Mouse (Mus musculus): Measurements from ENCODE around the gene Gm39566. TPM values are rescaled to one million over a fixed set of nuclear protein-coding genes. Genes with fewer than 3 reads are reported as not detected.

The Gm39566 gene
- polyA plus RNA-seq, 1 experiment from 2014 or later: not detected

GRCm38 (mm10) chr11:69835966-69836335 lies 20.9 kb upstream of the Gm39566 start:
- H3K9me3 ChIP-seq (ENCODE audit: control insufficient read depth, low read length): no peaks in the 10 kb centered on the region
- H3K27me3 ChIP-seq (ENCODE audit: control insufficient read depth, insufficient read depth, low read length): no peaks in the 10 kb centered on the region
- ATAC-seq (ENCODE audit: low FRiP score) (no peak), DNase-seq (ENCODE audit: low spot score) (no peak)
- peak overlapping the region; percentile 98 for H3K27ac ChIP-seq
- peak overlapping the region; percentile 95 for H3K4me3 ChIP-seq (replicated peaks; ENCODE audit: low read length)
- H3K4me1 ChIP-seq (replicated peaks; ENCODE audit: control insufficient read depth, insufficient read depth, low read length): peaks cover 35% of the 10 kb centered on the region
- 0% methylated on average over 4 of the region's 4 CpGs for WGBS
- H3K4me2 ChIP-seq (replicated peaks): peak overlapping the region; percentile 99
- peak overlapping the region; percentile 98 for H3K9ac ChIP-seq
- peaks cover 29% of the 10 kb centered on the region for H3K36me3 ChIP-seq (replicated peaks; ENCODE audit: control insufficient read depth, insufficient read depth)

- H3K9ac ChIP-seq: peak overlapping the region; percentile 98
- H3K27ac ChIP-seq: peak overlapping the region; percentile 98
- DNase-seq (ENCODE audit: low spot score) (no peak), ATAC-seq (ENCODE audit: low FRiP score) (no peak)
- under 1% methylated on average over 9 of the region's 9 CpGs for WGBS
- no peaks in the 10 kb centered on the region for H3K27me3 ChIP-seq (ENCODE audit: control insufficient read depth, insufficient read depth, low read length)
- H3K36me3 ChIP-seq (replicated peaks; ENCODE audit: control insufficient read depth, insufficient read depth): peaks cover 34% of the 10 kb centered on the region
- peak overlapping the region; percentile 99 for H3K4me2 ChIP-seq (replicated peaks)
- no peaks in the 10 kb centered on the region for H3K9me3 ChIP-seq (ENCODE audit: control insufficient read depth, low read length)
- H3K4me1 ChIP-seq (replicated peaks; ENCODE audit: control insufficient read depth, insufficient read depth, low read length): peaks cover 35% of the 10 kb centered on the region
- peak overlapping the region; percentile 95 for H3K4me3 ChIP-seq (replicated peaks; ENCODE audit: low read length)
Measured at GRCm38 (mm10) chr11:69835326-69835965, 20.3 kb upstream of the Gm39566 start.

- DNase-seq (ENCODE audit: low spot score) (no peak), ATAC-seq (ENCODE audit: low FRiP score) (no peak)
- no peaks in the 10 kb centered on the region for H3K9me3 ChIP-seq (ENCODE audit: control insufficient read depth, low read length)
- H3K4me1 ChIP-seq (replicated peaks; ENCODE audit: control insufficient read depth, insufficient read depth, low read length): peaks cover 31% of the 10 kb centered on the region
- peak overlapping the region; percentile 95 for H3K4me3 ChIP-seq (replicated peaks; ENCODE audit: low read length)
- peaks cover 44% of the 10 kb centered on the region for H3K36me3 ChIP-seq (replicated peaks; ENCODE audit: control insufficient read depth, insufficient read depth)
- no peaks in the 10 kb centered on the region for H3K27me3 ChIP-seq (ENCODE audit: control insufficient read depth, insufficient read depth, low read length)
- H3K9ac ChIP-seq: peak overlapping the region; percentile 98
- peak overlapping the region; percentile 38; the same call in 1 of the 2 replicates for H3K27ac ChIP-seq
- whole genome bisulfite sequencing: 6% methylated on average over 37 of the region's 48 CpGs
- H3K4me2 ChIP-seq (replicated peaks): peak overlapping the region; percentile 99
Measured at GRCm38 (mm10) chr11:69834001-69834549, 19.0 kb upstream of the Gm39566 start.

- DNase-seq (ENCODE audit: low spot score) (no peak), ATAC-seq (ENCODE audit: low FRiP score) (no peak)
- Histone ChIP-seq H3K4me3 (replicated peaks; ENCODE audit: low read length) (peak overlapping the region; percentile 95), H3K27me3 (ENCODE audit: control insufficient read depth, insufficient read depth, low read length) (no peaks in the 10 kb centered on the region), H3K4me1 (replicated peaks; ENCODE audit: control insufficient read depth, insufficient read depth, low read length) (peaks cover 26% of the 10 kb centered on the region), H3K27ac (no peak overlapping the region), H3K4me2 (replicated peaks) (peak overlapping the region; percentile 99), H3K9me3 (ENCODE audit: control insufficient read depth, low read length) (no peaks in the 10 kb centered on the region), H3K36me3 (replicated peaks; ENCODE audit: control insufficient read depth, insufficient read depth) (peaks cover 49% of the 10 kb centered on the region), H3K9ac (peak overlapping the region; percentile 98)
- WGBS: 45% methylated on average over 8 of the region's 8 CpGs
Measured at GRCm38 (mm10) chr11:69833554-69833953, 18.5 kb upstream of the Gm39566 start.

- WGBS: 55% methylated on average over 5 of the region's 5 CpGs
- peaks cover 95% of the 10 kb centered on the region for H3K36me3 ChIP-seq (replicated peaks; ENCODE audit: control insufficient read depth, insufficient read depth)
Measured at GRCm38 (mm10) chr11:69828832-69829231, 13.7 kb upstream of the Gm39566 start.

GRCm38 (mm10) chr11:69823456-69823855 lies 8.4 kb upstream of the Gm39566 start:
- DNase-seq (ENCODE audit: low spot score) (no peak), ATAC-seq (ENCODE audit: low FRiP score) (no peak)
- Histone ChIP-seq H3K4me3 (replicated peaks; ENCODE audit: low read length) (no peak overlapping the region), H3K4me2 (replicated peaks) (no peak overlapping the region), H3K36me3 (replicated peaks; ENCODE audit: control insufficient read depth, insufficient read depth) (peaks cover 49% of the 10 kb centered on the region), H3K27me3 (ENCODE audit: control insufficient read depth, insufficient read depth, low read length) (no peaks in the 10 kb centered on the region), H3K9me3 (ENCODE audit: control insufficient read depth, low read length) (no peaks in the 10 kb centered on the region), H3K4me1 (replicated peaks; ENCODE audit: control insufficient read depth, insufficient read depth, low read length) (no peaks in the 10 kb centered on the region), H3K27ac (no peak overlapping the region), H3K9ac (no peak overlapping the region)
- WGBS: 69% methylated on average over 2 of the region's 2 CpGs

More at GRCm38 (mm10) chr11:69828832-69829231, 13.7 kb upstream of the Gm39566 start:
- DNase-seq (ENCODE audit: low spot score) (no peak), ATAC-seq (ENCODE audit: low FRiP score) (no peak)
- Histone ChIP-seq H3K9ac (no peak overlapping the region), H3K4me2 (replicated peaks) (no peak overlapping the region), H3K27me3 (ENCODE audit: control insufficient read depth, insufficient read depth, low read length) (no peaks in the 10 kb centered on the region), H3K4me3 (replicated peaks; ENCODE audit: low read length) (no peak overlapping the region), H3K9me3 (ENCODE audit: control insufficient read depth, low read length) (no peaks in the 10 kb centered on the region), H3K4me1 (replicated peaks; ENCODE audit: control insufficient read depth, insufficient read depth, low read length) (peaks cover 3% of the 10 kb centered on the region), H3K27ac (no peak overlapping the region)

- Histone ChIP-seq H3K4me2 (replicated peaks) (no peak within 1 kb of the TSS), H3K4me3 (replicated peaks; ENCODE audit: low read length) (no peak within 1 kb of the TSS), H3K27me3 (ENCODE audit: control insufficient read depth, insufficient read depth, low read length) (no peaks in the 10 kb centered on the region), H3K9ac (no peak within 1 kb of the TSS), H3K9me3 (ENCODE audit: control insufficient read depth, low read length) (no peaks in the 10 kb centered on the region), H3K27ac (no peak within 1 kb of the TSS), H3K36me3 (replicated peaks; ENCODE audit: control insufficient read depth, insufficient read depth) (peaks cover 36% of the 10 kb centered on the region), H3K4me1 (replicated peaks; ENCODE audit: control insufficient read depth, insufficient read depth, low read length) (no peaks in the 10 kb centered on the region)
- DNase-seq (ENCODE audit: low spot score) (no peak), ATAC-seq (ENCODE audit: low FRiP score) (no peak)
- 84% methylated on average over 3 of the region's 3 CpGs for WGBS
Measured at GRCm38 (mm10) chr11:69822080-69822479, 7.0 kb upstream of the Gm39566 start, which contains the start of gene Spem1. Gene Spem1, minus strand, starts transcription at chr11:69822180.

- Histone ChIP-seq H3K4me2 (replicated peaks) (no peak overlapping the region), H3K27ac (no peak overlapping the region), H3K9me3 (ENCODE audit: control insufficient read depth, low read length) (no peaks in the 10 kb centered on the region), H3K4me3 (replicated peaks; ENCODE audit: low read length) (no peak overlapping the region), H3K36me3 (replicated peaks; ENCODE audit: control insufficient read depth, insufficient read depth) (peaks cover 4% of the 10 kb centered on the region), H3K9ac (no peak overlapping the region), H3K27me3 (ENCODE audit: control insufficient read depth, insufficient read depth, low read length) (no peaks in the 10 kb centered on the region), H3K4me1 (replicated peaks; ENCODE audit: control insufficient read depth, insufficient read depth, low read length) (no peaks in the 10 kb centered on the region)
- ATAC-seq (ENCODE audit: low FRiP score): no peak
- no peak for DNase-seq (ENCODE audit: low spot score)
- WGBS: 93% methylated on average over 8 of the region's 8 CpGs
Measured at GRCm38 (mm10) chr11:69818871-69819270, 3.8 kb upstream of the Gm39566 start.

GRCm38 (mm10) chr11:69818365-69818764 lies 3.3 kb upstream of the Gm39566 start, which contains the start of gene Spem2:
Gene Spem2, minus strand, starts transcription at chr11:69818465.
- Histone ChIP-seq H3K4me1 (replicated peaks; ENCODE audit: control insufficient read depth, insufficient read depth, low read length) (no peaks in the 10 kb centered on the region), H3K27me3 (ENCODE audit: control insufficient read depth, insufficient read depth, low read length) (no peaks in the 10 kb centered on the region), H3K36me3 (replicated peaks; ENCODE audit: control insufficient read depth, insufficient read depth) (no peaks in the 10 kb centered on the region), H3K9me3 (ENCODE audit: control insufficient read depth, low read length) (no peaks in the 10 kb centered on the region), H3K4me3 (replicated peaks; ENCODE audit: low read length) (no peak within 1 kb of the TSS), H3K9ac (no peak within 1 kb of the TSS), H3K4me2 (replicated peaks) (no peak within 1 kb of the TSS), H3K27ac (no peak within 1 kb of the TSS)
- ATAC-seq (ENCODE audit: low FRiP score) (no peak), DNase-seq (ENCODE audit: low spot score) (no peak)
- WGBS: 85% methylated on average over 2 of the region's 2 CpGs
